Mouse (Mus musculus) kidney, embryonic 14.5 days (tissue): ENCODE data around the gene 4931428F04Rik. TPM values are rescaled to one million over a fixed set of nuclear protein-coding genes. Genes with fewer than 3 reads are reported as not detected.

Source experiments
- ATAC-seq: fragments of 200-750 bp; cut with Nextera tagmentation; 2 replicates; pipeline ENCODE4 v1.8.0; 2017; ENCODE audit warnings: moderate number of reproducible peaks, mild to moderate bottlenecking, moderate TSS enrichment, moderate library complexity; ENCODE audit not compliant: low FRiP score, low TSS enrichment
- H3K27ac ChIP-seq: fragments of 300-500 bp; sonication (generic); 2 replicates; pipeline ENCODE4 v1.5.1; 2014; ENCODE audit warnings: low read depth, mild to moderate bottlenecking, low read length, moderate library complexity, mixed read lengths
- H3K27me3 ChIP-seq: fragments of 300-500 bp; sonication (generic); 2 replicates; pipeline ENCODE4 v1.6.1; 2014; ENCODE audit warnings: mild to moderate bottlenecking, low read length; ENCODE audit not compliant: control insufficient read depth, insufficient read depth
- H3K36me3 ChIP-seq: fragments of 300-500 bp; sonication (generic); 2 replicates; pipeline ENCODE4 v1.6.1; 2014; ENCODE audit warnings: low read length, mixed read lengths; ENCODE audit not compliant: control insufficient read depth, insufficient read depth
- H3K4me1 ChIP-seq: fragments of 300-500 bp; sonication (generic); 2 replicates; pipeline ENCODE4 v1.6.1; 2014; ENCODE audit warnings: low read length, mixed read lengths; ENCODE audit not compliant: control insufficient read depth, insufficient read depth
- H3K4me2 ChIP-seq: fragments of 300-500 bp; sonication (generic); replicated peaks from 2 replicates; pipeline ENCODE4 v1.6.1; 2014; ENCODE audit warnings: low read depth, mild to moderate bottlenecking, low read length
- H3K4me3 ChIP-seq: fragments of 300-500 bp; sonication (generic); 2 replicates; pipeline ENCODE4 v1.5.1; 2014; ENCODE audit warnings: mild to moderate bottlenecking, low read length
- H3K9ac ChIP-seq: fragments of 300-500 bp; sonication (generic); 2 replicates; pipeline ENCODE4 v1.6.1; 2014; ENCODE audit warnings: low read depth, mild to moderate bottlenecking, low read length, moderate library complexity
- H3K9me3 ChIP-seq: fragments of 300-500 bp; sonication (generic); 2 replicates; pipeline ENCODE4 v1.6.1; 2016; ENCODE audit warnings: low read length; ENCODE audit not compliant: control insufficient read depth
- WGBS: fragments of 180-500 bp; shearing (Covaris S2); extraction: QIAGEN DNeasy Blood & Tissue Kit; methylation state at CpG from one replicate; pipeline ENCODE4 v1.1.7; 2014; 5-methylcytosine and 5-hydroxymethylcytosine counted together
- polyA plus RNA-seq: library from polyadenylated mRNA; unstranded; fragments of >200 nt; fragmentation: Nextera tagmentation; extraction: Ambion mirVana; gene quantifications from 2 replicates; pipeline ENCODE4 v1.2.1, GENCODE M21; 2014

The 4931428F04Rik gene
- polyA plus RNA-seq, 1 experiment from 2014 or later: 10.4 TPM

DNA sequence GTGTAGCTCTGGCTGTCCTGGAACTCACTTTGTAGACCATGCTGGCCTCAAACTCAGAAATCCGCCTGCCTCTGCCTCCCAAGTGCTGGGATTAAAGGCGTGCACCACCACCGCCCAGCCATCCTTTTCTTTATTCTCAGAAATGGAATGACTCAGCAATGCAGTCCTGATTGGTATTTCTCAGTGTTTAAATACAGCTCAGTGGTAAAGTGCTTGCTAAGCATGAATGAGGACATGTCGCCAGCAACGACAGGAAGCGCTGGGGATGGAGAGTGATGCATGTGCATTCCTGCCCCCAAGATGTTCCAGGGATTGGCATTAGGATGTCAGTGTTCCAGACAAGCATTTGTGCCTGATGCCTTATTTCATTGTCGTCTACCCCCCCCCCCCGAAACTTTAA, 13.7 kb upstream of the 4931428F04Rik start:
- no peak overlapping the region for H3K4me2 ChIP-seq
- H3K9me3 ChIP-seq: no peaks in the 10 kb centered on the region
- H3K27me3 ChIP-seq: no peaks in the 10 kb centered on the region
- no peak for ATAC-seq
- H3K4me3 ChIP-seq: no peak overlapping the region
- 87% methylated on average over 8 of the region's 8 CpGs for WGBS
- H3K4me1 ChIP-seq: peaks cover 25% of the 10 kb centered on the region
- peaks cover 67% of the 10 kb centered on the region for H3K36me3 ChIP-seq
- no peak overlapping the region for H3K9ac ChIP-seq
- H3K27ac ChIP-seq: no peak overlapping the region

GRCm38 (mm10) chr8:105299962-105300361, 10.3 kb upstream of the 4931428F04Rik start:
- H3K9ac ChIP-seq: no peak overlapping the region
- H3K9me3 ChIP-seq: no peaks in the 10 kb centered on the region
- H3K27me3 ChIP-seq: no peaks in the 10 kb centered on the region
- peaks cover 57% of the 10 kb centered on the region for H3K36me3 ChIP-seq
- WGBS: 92% methylated on average over 8 of the region's 8 CpGs
- no peak overlapping the region for H3K27ac ChIP-seq
- H3K4me2 ChIP-seq: no peak overlapping the region
- H3K4me1 ChIP-seq: peaks cover 19% of the 10 kb centered on the region
- ATAC-seq: no peak
- H3K4me3 ChIP-seq: no peak overlapping the region

GRCm38 (mm10) chr8:105298351-105299252, 8.9 kb upstream of the 4931428F04Rik start:
- Histone ChIP-seq H3K36me3 (peaks cover 45% of the 10 kb centered on the region), H3K27ac (peak overlapping the region; percentile 37; the same call in 1 of the 2 replicates), H3K9ac (peak overlapping the region; percentile 93), H3K9me3 (no peaks in the 10 kb centered on the region), H3K27me3 (no peaks in the 10 kb centered on the region), H3K4me2 (peak overlapping the region; percentile 91), H3K4me1 (peaks cover 13% of the 10 kb centered on the region), H3K4me3 (peak overlapping the region; percentile 96)
- 53% methylated on average over 18 of the region's 18 CpGs for WGBS
- ATAC-seq: no peak

GRCm38 (mm10) chr8:105297511-105298192, 8.0 kb upstream of the 4931428F04Rik start, which contains the start of gene E2f4:
Gene E2f4 (plus strand): TSS chr8:105297663.
- Histone ChIP-seq H3K4me3 (peak within 1 kb of the TSS; percentile 96), H3K27me3 (no peaks in the 10 kb centered on the region), H3K9me3 (no peaks in the 10 kb centered on the region), H3K9ac (peak within 1 kb of the TSS; percentile 93), H3K4me1 (peaks cover 13% of the 10 kb centered on the region), H3K4me2 (peak within 1 kb of the TSS; percentile 91), H3K36me3 (peaks cover 38% of the 10 kb centered on the region), H3K27ac (peak within 1 kb of the TSS; percentile 37; the same call in 1 of the 2 replicates)
- 0% methylated on average over 36 of the region's 58 CpGs for WGBS
- peak; percentile 90 for ATAC-seq

GRCm38 (mm10) chr8:105295895-105296573, 6.4 kb upstream of the 4931428F04Rik start, which contains the start of gene Exoc3l:
Gene Exoc3l (minus strand): TSS chr8:105296101.
- H3K4me2 ChIP-seq: peak within 1 kb of the TSS; percentile 91
- peak within 1 kb of the TSS; percentile 96 for H3K4me3 ChIP-seq
- H3K9ac ChIP-seq: no peak within 1 kb of the TSS
- H3K4me1 ChIP-seq: peaks cover 13% of the 10 kb centered on the region
- 58% methylated on average over 11 of the region's 11 CpGs for WGBS
- peaks cover 22% of the 10 kb centered on the region for H3K36me3 ChIP-seq
- H3K9me3 ChIP-seq: no peaks in the 10 kb centered on the region
- ATAC-seq: no peak
- H3K27ac ChIP-seq: peak within 1 kb of the TSS; percentile 37; the same call in 1 of the 2 replicates
- H3K27me3 ChIP-seq: no peaks in the 10 kb centered on the region

- Histone ChIP-seq H3K36me3 (peaks cover 15% of the 10 kb centered on the region), H3K27ac (0 out of 2 replicates have a peak overlapping the region, but pooled peaks have one; percentile 7), H3K9me3 (no peaks in the 10 kb centered on the region), H3K9ac (no peak overlapping the region), H3K27me3 (peaks cover 5% of the 10 kb centered on the region; the same call in 1 of the 2 replicates), H3K4me3 (peak overlapping the region; percentile 16; the same call in 1 of the 2 replicates), H3K4me1 (peaks cover 17% of the 10 kb centered on the region), H3K4me2 (peak overlapping the region; percentile 29; the same call in 1 of the 2 replicates)
- no peak for ATAC-seq
- 74% methylated on average over 11 of the region's 11 CpGs for WGBS
These were observed 5.6 kb upstream of the 4931428F04Rik start for GRCm38 (mm10) chr8:105295256-105295655.

DNA sequence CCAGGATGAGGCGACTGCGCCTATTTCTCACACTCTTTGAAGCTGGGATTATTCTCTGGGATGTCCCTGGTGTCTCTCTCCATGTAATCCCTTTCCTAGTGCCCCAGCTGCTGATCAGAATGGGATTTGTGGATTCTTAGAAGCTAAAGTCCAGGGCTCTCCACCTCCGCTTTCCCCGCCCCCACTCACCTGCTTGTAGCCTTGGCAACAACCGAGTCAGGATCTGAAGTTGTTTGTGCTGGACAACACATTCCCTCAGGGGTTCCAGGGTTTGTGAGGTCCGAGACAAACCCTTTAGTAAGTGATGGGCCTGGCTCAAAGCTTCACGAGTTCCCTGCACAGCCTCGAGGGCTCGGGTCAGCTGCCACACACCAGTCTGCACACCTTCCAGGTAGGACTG, 5.1 kb upstream of the 4931428F04Rik start:
- Histone ChIP-seq H3K9me3 (no peaks in the 10 kb centered on the region), H3K4me2 (peak overlapping the region; percentile 29; the same call in 1 of the 2 replicates), H3K27ac (no peak overlapping the region), H3K36me3 (peaks cover 11% of the 10 kb centered on the region), H3K27me3 (peaks cover 9% of the 10 kb centered on the region; the same call in 1 of the 2 replicates), H3K4me1 (peaks cover 22% of the 10 kb centered on the region), H3K9ac (no peak overlapping the region), H3K4me3 (0 out of 2 replicates have a peak overlapping the region, but pooled peaks have one; percentile 16)
- 72% methylated on average over 9 of the region's 9 CpGs for WGBS
- ATAC-seq: no peak

DNA sequence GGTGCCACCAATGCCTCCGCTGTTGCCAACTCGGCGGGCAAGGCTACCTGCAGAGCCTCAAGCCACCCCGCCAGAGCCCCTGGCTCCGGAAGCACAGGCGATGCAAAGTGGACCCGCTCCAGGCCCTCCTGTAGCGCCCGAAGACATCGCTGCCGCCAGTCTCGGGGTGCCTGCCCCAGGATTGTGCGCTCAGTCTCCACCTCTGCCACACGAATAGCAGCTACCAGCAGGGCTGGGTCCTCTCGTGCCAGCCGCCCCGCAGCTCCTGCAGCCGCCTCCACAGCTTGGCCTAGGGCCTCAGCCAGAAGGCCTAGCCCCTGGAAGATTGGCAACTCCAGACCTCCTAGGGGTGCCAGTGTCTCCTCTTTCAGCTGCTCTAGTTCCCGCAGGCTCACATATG, 3.7 kb upstream of the 4931428F04Rik start:
- Histone ChIP-seq H3K9me3 (no peaks in the 10 kb centered on the region), H3K27ac (no peak overlapping the region), H3K4me2 (no peak overlapping the region), H3K9ac (no peak overlapping the region), H3K27me3 (peaks cover 9% of the 10 kb centered on the region; the same call in 1 of the 2 replicates), H3K4me3 (no peak overlapping the region), H3K4me1 (peaks cover 22% of the 10 kb centered on the region), H3K36me3 (no peaks in the 10 kb centered on the region)
- no peak for ATAC-seq
- 72% methylated on average over 19 of the region's 19 CpGs for WGBS
